Mouse (Mus musculus): Measurements from ENCODE around the gene Rbbp6. TPM values are rescaled to one million over a fixed set of nuclear protein-coding genes. Genes with fewer than 3 reads are reported as not detected.

Rbbp6 gene
- total RNA-seq, 2 experiments from 2014 or later: 44.9 to 52.5 TPM

DNA sequence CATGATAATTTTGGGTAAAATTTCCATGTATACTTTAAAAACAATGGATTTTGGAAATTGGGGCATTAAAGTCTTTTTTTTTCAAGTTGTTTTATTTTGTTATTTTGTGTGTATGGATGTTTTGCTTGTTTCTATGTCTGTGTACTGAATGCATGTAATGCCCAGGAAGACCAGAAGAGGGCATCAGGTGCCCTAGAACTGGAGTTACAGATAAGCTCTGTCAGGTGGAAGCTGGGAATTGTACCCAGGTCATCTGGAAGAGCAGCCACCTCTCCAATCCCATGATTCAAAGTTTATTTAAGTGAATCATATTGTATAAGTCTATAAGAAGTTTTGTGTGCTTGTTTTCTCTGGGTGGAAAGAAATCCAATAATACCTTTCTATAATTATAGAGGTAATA, 73.8 kb downstream of the Rbbp6 start:
- DNase-seq (ENCODE audit: low spot score in 2 of 2): no peak

DNA sequence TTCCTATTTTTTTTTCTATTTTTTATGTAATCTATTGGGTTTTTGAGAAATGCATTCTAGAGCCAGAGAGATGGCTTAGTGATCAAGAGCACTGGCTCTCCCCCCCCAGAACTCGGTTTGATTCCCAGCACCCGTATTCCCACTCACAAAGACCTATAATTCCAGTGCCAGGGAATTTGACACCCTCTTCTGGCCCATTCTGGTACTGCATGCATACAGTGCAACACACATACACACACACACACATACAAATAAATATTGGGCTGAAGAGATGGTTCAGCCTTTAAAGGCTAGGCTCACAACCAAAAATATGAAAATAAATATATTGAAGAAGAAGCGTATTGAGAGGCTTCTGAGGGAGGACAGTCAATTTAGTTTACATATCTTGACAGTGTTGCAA, 79.7 kb downstream of the Rbbp6 start:
- DNase-seq (ENCODE audit: low spot score in 2 of 2): no peak

DNA sequence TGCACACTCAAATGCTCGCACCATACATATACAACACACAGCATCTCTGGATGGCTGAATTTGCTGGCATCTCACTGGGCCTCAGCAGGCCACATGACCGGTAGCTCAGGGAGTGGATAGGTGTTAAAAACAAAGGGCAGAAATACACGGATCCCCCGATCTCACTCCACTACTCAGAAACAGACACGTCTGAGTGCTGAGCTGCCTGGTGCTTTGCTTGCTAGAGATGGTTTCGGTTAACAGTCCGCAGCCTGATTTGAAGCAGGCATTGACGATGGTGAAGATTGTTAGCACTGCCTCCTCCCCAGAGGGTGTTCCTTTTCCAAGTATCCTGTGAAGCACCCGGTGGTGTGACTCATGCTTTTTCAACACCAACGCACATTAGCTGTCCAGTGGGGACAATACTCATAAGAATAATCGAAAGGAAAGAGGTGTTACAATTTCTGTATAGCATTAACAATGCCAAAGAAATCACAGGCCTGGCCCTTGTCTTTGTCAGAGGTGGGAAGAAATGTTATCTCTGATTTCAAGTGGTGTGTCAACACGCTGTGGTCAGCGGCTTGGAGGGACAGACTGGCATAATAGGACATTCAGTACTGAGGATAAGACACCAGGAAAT, 81.1 kb downstream of the Rbbp6 start:
- no peak for DNase-seq (ENCODE audit: low spot score in 2 of 2)

Other genes with a start within 250 kb of the Rbbp6 start
- 10 to 100 TPM; 41.7 to 45.1 TPM for gene Tnrc6a, start 158.2 kb downstream of the Rbbp6 start, total RNA-seq (2021)
- gene Slc5a11, start 249.1 kb downstream of the Rbbp6 start, total RNA-seq (2021): not detected

Measured in gastrocnemius, postnatal 4 days (tissue).